Mouse (Mus musculus) ES-E14 (cell line): ENCODE measurements around the gene Tbc1d2b. TPM values are rescaled to one million over a fixed set of nuclear protein-coding genes. Genes with fewer than 3 reads are reported as not detected.

Experiments used
- DNase-seq: peaks from one replicate; pipeline ENCODE4 v3.0.0-alpha.2; 2013; ENCODE audit warnings: low read depth, low spot score
- H3K27ac ChIP-seq: 2 replicates; pipeline ENCODE4 v1.5.1; 2012; ENCODE audit warnings: low read depth, mild to moderate bottlenecking, low read length, moderate library complexity, mixed read lengths; ENCODE audit not compliant: poor library complexity, insufficient read depth, severe bottlenecking
- H3K36me3 ChIP-seq: 2 replicates; pipeline ENCODE4 v1.6.1; 2012; ENCODE audit warnings: mild to moderate bottlenecking, low read length, moderate library complexity, mixed read lengths; ENCODE audit not compliant: control insufficient read depth, poor library complexity, insufficient read depth, severe bottlenecking
- H3K4me1 ChIP-seq, 2 experiments: fragments of 150-350 bp in 1 of 2; sonication (generic) in 1 of 2; 2 replicates each; pipeline ENCODE4 v1.6.1; 2012; ENCODE audit warnings: low read length in 2 of 2, mild to moderate bottlenecking in 1 of 2, mixed read lengths in 1 of 2; ENCODE audit not compliant: control insufficient read depth in 2 of 2, insufficient read depth in 2 of 2, poor library complexity in 1 of 2
- H3K4me3 ChIP-seq, 2 experiments: fragments of 150-350 bp in 1 of 2; sonication (generic) in 1 of 2; 2 replicates each; pipeline ENCODE4 v1.5.1; 2012; ENCODE audit warnings: low read length in 2 of 2, low read depth in 1 of 2, mild to moderate bottlenecking in 1 of 2, mixed read lengths in 1 of 2; ENCODE audit not compliant: insufficient read depth in 1 of 2, poor library complexity in 1 of 2, severe bottlenecking in 1 of 2
- H3K9ac ChIP-seq: 2 replicates; pipeline ENCODE4 v1.6.1; 2012; ENCODE audit warnings: low read depth, mild to moderate bottlenecking, low read length, mixed read lengths; ENCODE audit not compliant: poor library complexity, insufficient read depth, severe bottlenecking
- H3K9me3 ChIP-seq: fragments of 150-350 bp; sonication (generic); 2 replicates; pipeline ENCODE4 v1.6.1; 2012; ENCODE audit warnings: low read depth, mild to moderate bottlenecking, low read length; ENCODE audit not compliant: control insufficient read depth, insufficient read depth
- CHD2 ChIP-seq: IDR thresholded peaks from 2 replicates; pipeline ENCODE4 v1.6.1; 2014; ENCODE audit warnings: mild to moderate bottlenecking, low read depth, low read length, inconsistent platforms
- HCFC1 ChIP-seq: IDR thresholded peaks from 2 replicates; pipeline ENCODE4 v1.6.1; 2012; ENCODE audit warnings: low read length, inconsistent platforms, borderline replicate concordance; ENCODE audit not compliant: insufficient read depth
- MAFK ChIP-seq: IDR thresholded peaks from 2 replicates; pipeline ENCODE4 v1.6.1; 2014; ENCODE audit warnings: mild to moderate bottlenecking, low read depth, low read length, inconsistent platforms; ENCODE audit not compliant: insufficient read depth
- ZC3H11A ChIP-seq: IDR thresholded peaks from 2 replicates; pipeline ENCODE4 v1.6.1; 2012; ENCODE audit warnings: low read depth, mild to moderate bottlenecking, inconsistent platforms, low read length, borderline replicate concordance
- ZNF384 ChIP-seq: IDR thresholded peaks from 2 replicates; pipeline ENCODE4 v1.6.1; 2012; ENCODE audit warnings: low read depth, low read length, inconsistent platforms
- in situ Hi-C, 2 experiments: fragments of 600-800 bp; cut with MboI; formaldehyde crosslinking; loops; one replicate each; pipeline ENCODE4 v1.15.1; 2025; ENCODE audit warnings: low sequenced_read_pairs in 2 of 2, inconsistent platforms in 1 of 2; ENCODE audit not compliant: unreplicated experiment in 2 of 2
- total RNA-seq: library from RNA; depleted of rRNA; stranded (reverse); fragments of 300-350 nt; gene quantifications from 2 replicates; pipeline ENCODE4 v1.2.3, GENCODE M21; 2012

Gene Tbc1d2b
- total RNA-seq, 1 experiment, result 10.2 TPM

DNA sequence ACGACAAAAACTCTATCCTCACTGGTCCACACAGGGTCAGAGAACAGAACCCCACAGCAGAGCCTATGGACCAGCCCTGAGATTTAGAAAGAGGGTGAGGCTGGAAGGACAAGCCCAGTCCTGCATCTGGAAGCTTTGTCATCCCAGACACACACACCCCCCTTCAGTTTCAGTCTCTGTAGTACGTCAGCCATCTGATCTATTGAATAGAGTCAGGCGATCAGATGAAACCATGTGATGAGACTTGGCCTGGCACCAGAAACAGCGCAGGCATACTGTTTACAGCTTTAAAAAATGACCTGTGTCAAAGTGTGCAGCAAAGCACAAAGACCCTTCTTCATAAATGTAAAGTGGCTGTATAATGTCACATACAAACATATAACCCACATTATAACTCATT lies 30.0 kb downstream of the Tbc1d2b start:
- H3K4me3 ChIP-seq, result no peak overlapping the region
- no peaks in the 10 kb centered on the region for H3K9me3 ChIP-seq
- in situ Hi-C loops, result no loop called here
- no peaks in the 10 kb centered on the region for H3K4me1 ChIP-seq
- no peaks in the 10 kb centered on the region; the same call in 1 of the 2 replicates for H3K36me3 ChIP-seq
- TF ChIP-seq CHD2 (no peak), ZNF384 (no peak), HCFC1 (no peak), MAFK (no peak), ZC3H11A (no peak)
- DNase-seq, result no peak
- no peak overlapping the region for H3K27ac ChIP-seq
- H3K9ac ChIP-seq, result no peak overlapping the region

DNA sequence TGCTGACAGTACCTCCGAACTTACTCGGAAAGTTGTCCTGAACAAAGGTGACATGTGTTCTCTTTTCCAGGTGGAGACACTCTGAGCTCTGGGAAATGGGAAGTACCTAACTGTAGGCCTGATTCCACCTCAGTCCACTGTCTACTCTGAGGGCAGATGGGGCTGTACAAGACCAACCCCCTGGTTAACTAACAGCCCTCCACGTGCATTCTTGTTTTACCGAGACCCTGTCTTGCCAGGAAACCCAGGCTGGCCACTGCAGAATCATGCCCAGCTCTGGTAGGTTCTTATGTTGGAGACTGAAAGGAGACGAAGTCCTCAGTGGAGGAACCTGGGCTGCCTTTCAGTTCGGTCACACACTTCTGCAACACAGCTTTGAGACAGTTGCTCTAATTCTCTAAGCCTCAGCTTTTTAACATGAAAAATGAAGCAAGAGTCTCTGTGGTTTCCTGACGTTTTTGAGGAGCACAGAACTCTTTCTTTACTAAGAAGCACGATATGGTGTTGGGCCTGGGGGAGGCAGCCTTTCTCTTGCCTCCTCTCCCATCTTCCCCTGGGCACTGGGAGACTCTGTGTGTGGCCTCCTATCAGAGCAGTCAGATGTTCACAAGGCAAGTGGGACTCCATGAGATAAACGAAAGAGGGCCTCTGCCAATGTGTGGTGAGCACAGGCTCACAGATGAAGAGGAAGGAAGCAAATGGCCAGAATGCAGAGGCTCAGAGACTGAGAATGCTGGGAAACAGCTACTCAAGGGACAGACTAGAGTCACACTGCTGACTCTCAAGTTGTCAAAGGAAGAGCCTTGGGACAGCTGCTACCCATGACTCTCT lies 33.2 kb downstream of the Tbc1d2b start:
- in situ Hi-C loops, result no loop called here
- Histone ChIP-seq H3K27ac (no peak overlapping the region), H3K9me3 (no peaks in the 10 kb centered on the region), H3K9ac (no peak overlapping the region), H3K4me1 (peaks cover 0 to 7% of the 10 kb centered on the region in 2 experiments; a peak in 1 of 4 replicates), H3K4me3 (no peak overlapping the region), H3K36me3 (no peaks in the 10 kb centered on the region)
- TF ChIP-seq HCFC1, result no peak
- no peak for DNase-seq

GRCm38 (mm10) chr9:90236817-90237216 lies 33.8 kb downstream of the Tbc1d2b start:
- DNase-seq, result no peak
- peaks cover 0 to 7% of the 10 kb centered on the region in 2 experiments; a peak in 1 of 4 replicates for H3K4me1 ChIP-seq
- no peak overlapping the region for H3K27ac ChIP-seq
- no peak overlapping the region for H3K9ac ChIP-seq
- no peaks in the 10 kb centered on the region for H3K36me3 ChIP-seq
- TF ChIP-seq ZNF384 (no peak), HCFC1 (no peak), CHD2 (no peak)
- no peaks in the 10 kb centered on the region for H3K9me3 ChIP-seq
- no peak overlapping the region for H3K4me3 ChIP-seq
- in situ Hi-C loops, result no loop called here

DNA sequence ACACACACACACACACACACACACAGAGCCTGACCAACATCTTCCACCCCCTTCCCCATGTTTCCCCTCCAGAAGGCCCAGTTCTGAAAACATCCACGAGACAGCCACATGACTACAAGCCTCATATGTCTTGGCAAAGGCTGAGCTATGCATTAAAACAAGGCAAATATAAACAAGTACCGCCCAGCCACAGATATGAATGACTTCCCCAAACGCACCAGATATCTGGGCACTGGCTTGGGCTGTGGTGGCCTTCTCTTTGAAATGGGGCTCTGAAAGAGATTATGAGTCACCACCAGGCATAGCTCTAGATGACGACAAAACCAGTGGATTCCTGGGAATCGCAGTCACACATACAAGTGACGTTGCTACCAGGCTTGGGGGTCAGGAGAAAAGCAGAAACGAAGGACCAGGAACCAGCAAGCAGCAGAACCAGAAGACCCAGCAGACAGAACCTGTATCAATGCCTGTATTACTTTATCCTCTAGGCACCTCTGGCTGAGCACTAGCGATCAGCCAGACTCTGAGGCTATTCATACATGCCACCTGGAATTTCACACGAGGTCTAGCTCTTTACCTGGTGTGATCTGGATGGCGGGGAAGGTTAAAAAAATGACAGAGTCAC lies 35.2 kb downstream of the Tbc1d2b start:
- H3K9me3 ChIP-seq, result no peaks in the 10 kb centered on the region
- H3K9ac ChIP-seq, result no peak overlapping the region
- H3K27ac ChIP-seq, result no peak overlapping the region
- no peak for DNase-seq
- in situ Hi-C loops, result no loop called here
- TF ChIP-seq CHD2 (no peak), HCFC1 (no peak), ZC3H11A (no peak), MAFK (no peak), ZNF384 (no peak)
- H3K4me1 ChIP-seq, result peaks cover 0 to 7% of the 10 kb centered on the region in 2 experiments; a peak in 1 of 4 replicates
- no peaks in the 10 kb centered on the region for H3K36me3 ChIP-seq
- no peak overlapping the region for H3K4me3 ChIP-seq
